8 mouse cellular contexts compared by ENCODE assay signal in genomic region chr17:69156522-69157100, GRCm38 (mm10).
A peak's percentile ranks its signal among the peaks of the same experiment; 100 is the strongest.
DNase-seq lines count a peak whose midpoint lies in the region; ATAC-seq and TF ChIP-seq lines count a peak whose summit lies in the region.
"Had no signal": no experiment of that assay in that cellular context is flagged by ENCODE, and none has a peak within 500 bp of the region (broad histone marks: within the 10 kb centered on the region; RNA-seq: fewer than 3 reads in every experiment).

No protein-coding gene starts in this region.

- TF ChIP-seq CTCF in testis, adult 2 months (IDR thresholded peaks at IDR 0.05; ENCODE audit: control insufficient read depth, insufficient read depth, insufficient replicate concordance, low read depth, low read length) = no peak

- H3K9ac ChIP-seq in hindbrain, embryonic 14.5 days = peak overlapping the region; percentile 97
- peak overlapping the region; percentile 90 for H3K9ac ChIP-seq in midbrain, embryonic 12.5 days (replicated peaks)

- WGBS in hindbrain, embryonic 14.5 days = under 1% methylated on average over 49 of the region's 58 CpGs
- WGBS in limb, embryonic 10.5 days = under 1% methylated on average over 58 of the region's 58 CpGs
- under 1% methylated on average over 38 of the region's 58 CpGs for WGBS in midbrain, embryonic 12.5 days

- peak; percentile 90 for ATAC-seq in hindbrain, embryonic 14.5 days (ENCODE audit: low FRiP score)
- peak; percentile 86 for ATAC-seq in midbrain, embryonic 12.5 days (ENCODE audit: low FRiP score, low read depth)

- no peaks in the 10 kb centered on the region for H3K27me3 ChIP-seq in hindbrain, embryonic 14.5 days (ENCODE audit: control insufficient read depth, insufficient read depth, low read length)
- 0 out of 2 replicates have a peak, but pooled peaks cover 7% of the 10 kb centered on the region for H3K27me3 ChIP-seq in limb, embryonic 10.5 days (ENCODE audit: low read depth, poor library complexity, severe bottlenecking)
- no peaks in the 10 kb centered on the region for H3K27me3 ChIP-seq in midbrain, embryonic 12.5 days
- no peaks in the 10 kb centered on the region for H3K27me3 ChIP-seq in testis, adult 2 months (ENCODE audit: control insufficient read depth, insufficient read depth, low read length)

- peak overlapping the region; percentile 80 for H3K27ac ChIP-seq in hindbrain, embryonic 14.5 days
- H3K27ac ChIP-seq in limb, embryonic 10.5 days = peak overlapping the region; percentile 96
- H3K27ac ChIP-seq in midbrain, embryonic 12.5 days (replicated peaks) = peak overlapping the region; percentile 61
- H3K27ac ChIP-seq in testis, adult 2 months (ENCODE audit: control insufficient read depth, insufficient read depth, low read depth, low read length) = no peak overlapping the region
- H3K27ac ChIP-seq: macrophage had no signal

- H3K4me3 ChIP-seq in hindbrain, embryonic 14.5 days (replicated peaks; ENCODE audit: low read length) = peak overlapping the region; percentile 98
- H3K4me3 ChIP-seq in limb, embryonic 10.5 days = peak overlapping the region; percentile 88
- H3K4me3 ChIP-seq in midbrain, embryonic 12.5 days = peak overlapping the region; percentile 87
- H3K4me3 ChIP-seq in testis, adult 2 months (ENCODE audit: control insufficient read depth, low read depth, low read length) = peak overlapping the region; percentile 34

- peak overlapping the region; percentile 84 for H3K4me2 ChIP-seq in hindbrain, embryonic 14.5 days (replicated peaks)
- peak overlapping the region; percentile 92 for H3K4me2 ChIP-seq in midbrain, embryonic 12.5 days (replicated peaks)

- TF ChIP-seq POLR2A in testis, adult 2 months (IDR thresholded peaks at IDR 0.05; ENCODE audit: control insufficient read depth, low read depth, low read length) = no peak

- peaks cover 11% of the 10 kb centered on the region; the same call in 1 of the 2 replicates for H3K4me1 ChIP-seq in hindbrain, embryonic 14.5 days (replicated peaks; ENCODE audit: control insufficient read depth, insufficient read depth, low read length)
- H3K4me1 ChIP-seq in limb, embryonic 10.5 days = peaks cover 28% of the 10 kb centered on the region
- H3K4me1 ChIP-seq in midbrain, embryonic 12.5 days = peaks cover 9% of the 10 kb centered on the region
- no peaks in the 10 kb centered on the region for H3K4me1 ChIP-seq in testis, adult 2 months (ENCODE audit: control insufficient read depth, insufficient read depth, low read length)

- peak; percentile 25 to 42 for DNase-seq in adrenal gland, adult 18-20 months (ENCODE audit: low spot score in 2 of 2)
- DNase-seq in cerebellum, adult 9-11 months = peak; percentile 72
- peak; percentile 32 to 56 for DNase-seq in frontal cortex, postnatal 14 days (ENCODE audit: low spot score in 2 of 2)
- peak; percentile 56 for DNase-seq in hindbrain, embryonic 14.5 days (ENCODE audit: low spot score)
- DNase-seq in limb, embryonic 10.5 days (ENCODE audit: low spot score) = peak; percentile 78

- no peaks in the 10 kb centered on the region for H3K36me3 ChIP-seq in hindbrain, embryonic 14.5 days (replicated peaks; ENCODE audit: control insufficient read depth, insufficient read depth)
- H3K36me3 ChIP-seq in limb, embryonic 10.5 days = no peaks in the 10 kb centered on the region
- H3K36me3 ChIP-seq in midbrain, embryonic 12.5 days = no peaks in the 10 kb centered on the region
- no peaks in the 10 kb centered on the region for H3K36me3 ChIP-seq in testis, adult 2 months (ENCODE audit: control insufficient read depth, insufficient read depth, low read length)

- no peaks in the 10 kb centered on the region for H3K9me3 ChIP-seq in hindbrain, embryonic 14.5 days (ENCODE audit: control insufficient read depth, low read length)
- no peaks in the 10 kb centered on the region for H3K9me3 ChIP-seq in limb, embryonic 10.5 days (replicated peaks)
- H3K9me3 ChIP-seq in midbrain, embryonic 12.5 days = no peaks in the 10 kb centered on the region

Comparison
In these comparisons a context has a peak if more than half of its experiments do, and no peak if none do; other contexts are left out.
1. H3K4me3 ChIP-seq: peak in every context shown above with its lines; median percentile 98 in hindbrain, embryonic 14.5 days; 88 in limb, embryonic 10.5 days; 87 in midbrain, embryonic 12.5 days; 34 in testis, adult 2 months.